Mouse (Mus musculus): ENCODE measurements at regions not wholly inside any gene's neighbourhood (a gene's known extent, or its start where the extent isn't known, plus 50 kb on each side); places are given as distances from the start of the nearest gene placed in this dataset.
A peak's percentile ranks its signal among the peaks of the same experiment; 100 is the strongest.

- DNase-seq (ENCODE audit: low spot score in 2 of 2): no peak
Observed at GRCm38 (mm10) chr10:9168725-9169124, 282.9 kb upstream of the Sash1 start.

- no peak for DNase-seq (ENCODE audit: low spot score in 2 of 2)
Observed at GRCm38 (mm10) chr10:9166017-9166416, 280.1 kb upstream of the Sash1 start.

- no peak for DNase-seq (ENCODE audit: low spot score in 2 of 2)
Observed at GRCm38 (mm10) chr10:9165598-9165997, 279.7 kb upstream of the Sash1 start.

GRCm38 (mm10) chr10:9164333-9164732, 278.5 kb upstream of the Sash1 start:
- DNase-seq (ENCODE audit: low spot score in 2 of 2): no peak

- no peak for DNase-seq (ENCODE audit: low spot score in 2 of 2)
Observed at GRCm38 (mm10) chr10:9161597-9161996, 275.7 kb upstream of the Sash1 start.

GRCm38 (mm10) chr10:9157299-9158215, 271.7 kb upstream of the Sash1 start:
- no peak for DNase-seq (ENCODE audit: low spot score in 2 of 2)

- no peak for DNase-seq (ENCODE audit: low spot score in 2 of 2)
Observed at GRCm38 (mm10) chr10:9136099-9136498, 250.2 kb upstream of the Sash1 start.

- DNase-seq (ENCODE audit: low spot score in 2 of 2): no peak
Observed at GRCm38 (mm10) chr10:9134293-9135021, 248.6 kb upstream of the Sash1 start.

- no peak for DNase-seq (ENCODE audit: low spot score in 2 of 2)
Observed at GRCm38 (mm10) chr10:9130061-9130460, 244.2 kb upstream of the Sash1 start.

GRCm38 (mm10) chr10:9119249-9119648, 233.4 kb upstream of the Sash1 start:
- no peak for DNase-seq (ENCODE audit: low spot score in 2 of 2)

- no peak for DNase-seq (ENCODE audit: low spot score in 2 of 2)
Observed at GRCm38 (mm10) chr10:9117648-9118551, 232.0 kb upstream of the Sash1 start.

- no peak for DNase-seq (ENCODE audit: low spot score in 2 of 2)
Observed at GRCm38 (mm10) chr10:9117134-9117533, 231.3 kb upstream of the Sash1 start.

- DNase-seq (ENCODE audit: low spot score in 2 of 2): no peak
Observed at GRCm38 (mm10) chr10:9113706-9114105, 227.8 kb upstream of the Sash1 start.

- no peak for DNase-seq (ENCODE audit: low spot score in 2 of 2)
Observed at GRCm38 (mm10) chr10:9111051-9111450, 225.2 kb upstream of the Sash1 start.

- DNase-seq (ENCODE audit: low spot score in 2 of 2): no peak
Observed at GRCm38 (mm10) chr10:9096207-9096606, 210.3 kb upstream of the Sash1 start.

- DNase-seq (ENCODE audit: low spot score in 2 of 2): no peak
Observed at GRCm38 (mm10) chr10:9095163-9095562, 209.3 kb upstream of the Sash1 start.

- DNase-seq (ENCODE audit: low spot score in 2 of 2): peak in 1 of 2 experiments; percentile 48
Observed at GRCm38 (mm10) chr10:9092237-9092885, 206.5 kb upstream of the Sash1 start.

- no peak for DNase-seq (ENCODE audit: low spot score in 2 of 2)
Observed at GRCm38 (mm10) chr10:9090961-9091360, 205.1 kb upstream of the Sash1 start.

GRCm38 (mm10) chr10:9087871-9088270, 202.0 kb upstream of the Sash1 start:
- DNase-seq (ENCODE audit: low spot score in 2 of 2): no peak

GRCm38 (mm10) chr10:9087171-9087570, 201.3 kb upstream of the Sash1 start:
- no peak for DNase-seq (ENCODE audit: low spot score in 2 of 2)

GRCm38 (mm10) chr10:9086666-9087065, 200.8 kb upstream of the Sash1 start:
- no peak for DNase-seq (ENCODE audit: low spot score in 2 of 2)
